Mouse (Mus musculus): ENCODE data around the gene Tatdn3. TPM values are rescaled to one million over a fixed set of nuclear protein-coding genes. Genes with fewer than 3 reads are reported as not detected.

Gene Tatdn3
- polyA plus RNA-seq, 1 experiment: 10.7 TPM

DNA sequence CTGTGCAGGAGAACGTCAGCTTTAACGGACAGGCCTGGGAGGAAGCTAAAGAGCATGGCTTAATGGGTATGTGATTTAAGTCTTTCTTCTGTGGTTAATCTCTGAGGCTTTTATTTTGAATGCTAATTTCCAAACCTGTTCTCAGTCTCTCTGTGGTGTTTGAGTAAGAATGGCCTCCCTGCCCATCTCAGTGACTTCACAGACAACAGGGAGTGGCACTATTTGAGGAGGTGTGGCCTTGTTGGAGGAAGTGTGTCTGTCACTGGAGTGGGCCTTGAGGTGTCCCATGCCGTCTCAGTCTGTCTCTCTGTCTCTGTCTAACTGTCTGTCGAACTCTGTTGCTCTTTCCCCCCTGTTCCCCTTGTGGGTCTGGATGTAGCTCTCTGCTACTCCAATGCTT, 2.5 kb upstream of the Tatdn3 start:
- Histone ChIP-seq H3K4me3 (no peak overlapping the region), H3K79me2 (ENCODE audit: control insufficient read depth, insufficient read depth) (peaks cover 30% of the 10 kb centered on the region), H3K36me3 (ENCODE audit: control insufficient read depth, insufficient read depth) (peaks cover 10% of the 10 kb centered on the region), H3K27me3 (ENCODE audit: control insufficient read depth, insufficient read depth, insufficient read length) (no peaks in the 10 kb centered on the region), H3ac (ENCODE audit: control insufficient read depth, insufficient read length) (no peak overlapping the region), H3K4me2 (ENCODE audit: low read depth) (no peak overlapping the region)
- no peak for TF ChIP-seq POLR2A (IDR thresholded peaks at IDR 0.05; ENCODE audit: insufficient read length, low read depth)
- TF ChIP-seq REST (IDR thresholded peaks at IDR 0.05; ENCODE audit: insufficient read depth, insufficient read length): no peak
- TF ChIP-seq USF1 (IDR thresholded peaks at IDR 0.05; ENCODE audit: low read depth): no peak
- TF ChIP-seq MAX (IDR thresholded peaks at IDR 0.05; ENCODE audit: low read depth): no peak
- no peak for TF ChIP-seq CEBPB (IDR thresholded peaks at IDR 0.05; ENCODE audit: insufficient read depth, poor library complexity, severe bottlenecking)
- no peak for TF ChIP-seq SRF (IDR thresholded peaks at IDR 0.05; ENCODE audit: control insufficient read depth, insufficient read length, low read depth)
- TF ChIP-seq MYOD1 (IDR thresholded peaks at IDR 0.05; ENCODE audit: control insufficient read depth in 1 of 3, insufficient read length in 2 of 3, low read depth in 2 of 3): no peak
- TF ChIP-seq E2F4 (IDR thresholded peaks at IDR 0.05; ENCODE audit: insufficient read depth): no peak
- no peak for TF ChIP-seq TCF12 (IDR thresholded peaks at IDR 0.05; ENCODE audit: insufficient read depth, poor library complexity, severe bottlenecking)

DNA sequence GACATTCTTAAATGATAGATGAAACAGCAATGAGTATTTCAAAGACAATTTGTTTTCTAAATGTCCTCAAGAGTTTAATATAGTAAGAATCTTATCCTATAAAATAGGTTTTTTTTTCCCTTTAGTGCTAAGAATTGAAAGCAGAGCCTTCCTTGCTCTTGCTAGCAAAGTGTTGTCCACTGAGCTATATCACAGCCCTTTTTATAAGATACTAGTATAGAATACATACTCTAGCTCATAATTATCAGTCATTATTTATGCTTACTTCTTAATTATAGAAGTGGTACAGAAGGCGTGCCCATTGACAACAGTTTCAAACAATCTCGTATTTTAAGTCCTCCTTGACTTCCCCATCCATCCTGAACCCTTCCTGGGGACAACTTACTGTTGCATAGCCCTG, 1.8 kb upstream of the Tatdn3 start:
- Histone ChIP-seq H3K4me3 (no peak overlapping the region), H3K36me3 (ENCODE audit: control insufficient read depth, insufficient read depth) (peaks cover 3% of the 10 kb centered on the region), H3K27me3 (ENCODE audit: control insufficient read depth, insufficient read depth, insufficient read length) (no peaks in the 10 kb centered on the region), H3ac (ENCODE audit: control insufficient read depth, insufficient read length) (no peak overlapping the region), H3K79me2 (ENCODE audit: control insufficient read depth, insufficient read depth) (peaks cover 28% of the 10 kb centered on the region), H3K4me2 (ENCODE audit: low read depth) (no peak overlapping the region)
- TF ChIP-seq MYOG (IDR thresholded peaks at IDR 0.05; ENCODE audit: control insufficient read depth in 1 of 3, insufficient read depth in 1 of 3, insufficient read length in 2 of 3, low read depth in 2 of 3) (no peak), POLR2AphosphoS2 (IDR thresholded peaks at IDR 0.05; ENCODE audit: insufficient read length, low read depth) (no peak), MAX (IDR thresholded peaks at IDR 0.05; ENCODE audit: low read depth) (no peak), SRF (IDR thresholded peaks at IDR 0.05; ENCODE audit: control insufficient read depth, insufficient read length, low read depth) (no peak), POLR2A (IDR thresholded peaks at IDR 0.05; ENCODE audit: insufficient read length, low read depth) (no peak), MYOD1 (IDR thresholded peaks at IDR 0.05; ENCODE audit: control insufficient read depth in 1 of 3, insufficient read length in 2 of 3, low read depth in 2 of 3) (no peak), E2F4 (IDR thresholded peaks at IDR 0.05; ENCODE audit: insufficient read depth) (no peak), USF1 (IDR thresholded peaks at IDR 0.05; ENCODE audit: low read depth) (no peak), TCF12 (IDR thresholded peaks at IDR 0.05; ENCODE audit: insufficient read depth, poor library complexity, severe bottlenecking) (no peak), CEBPB (IDR thresholded peaks at IDR 0.05; ENCODE audit: insufficient read depth, poor library complexity, severe bottlenecking) (no peak), REST (IDR thresholded peaks at IDR 0.05; ENCODE audit: insufficient read depth, insufficient read length) (no peak), TCF3 (IDR thresholded peaks at IDR 0.05; ENCODE audit: insufficient read length, low read depth) (no peak)

DNA sequence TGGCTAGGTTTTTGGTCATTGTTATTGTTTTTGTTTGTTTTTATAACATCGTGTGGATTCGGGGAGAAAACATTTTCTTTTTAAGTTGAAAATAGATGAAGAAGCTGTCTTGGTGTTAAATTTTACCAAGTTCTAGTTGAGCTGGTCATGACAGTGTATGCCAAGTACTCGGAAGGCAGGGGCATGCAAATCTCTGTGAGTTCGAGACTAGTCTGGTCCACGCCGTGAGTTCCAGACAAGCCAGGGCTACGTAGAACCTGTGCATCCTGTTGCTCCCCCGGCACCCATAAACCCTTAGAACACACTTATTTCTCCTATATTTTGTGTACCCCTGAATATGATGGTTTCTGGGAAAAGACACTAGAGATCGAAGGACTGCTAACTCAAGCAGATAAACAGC, 968 bp upstream of the Tatdn3 start:
- Histone ChIP-seq H3K4me2 (ENCODE audit: low read depth) (peak overlapping the region; percentile 69), H3ac (ENCODE audit: control insufficient read depth, insufficient read length) (peak overlapping the region; percentile 21), H3K27me3 (ENCODE audit: control insufficient read depth, insufficient read depth, insufficient read length) (no peaks in the 10 kb centered on the region), H3K4me3 (peak overlapping the region; percentile 75), H3K36me3 (ENCODE audit: control insufficient read depth, insufficient read depth) (no peaks in the 10 kb centered on the region), H3K79me2 (ENCODE audit: control insufficient read depth, insufficient read depth) (peaks cover 28% of the 10 kb centered on the region)
- TF ChIP-seq E2F4 (IDR thresholded peaks at IDR 0.05; ENCODE audit: insufficient read depth) (no peak), USF1 (IDR thresholded peaks at IDR 0.05; ENCODE audit: low read depth) (no peak), REST (IDR thresholded peaks at IDR 0.05; ENCODE audit: insufficient read depth, insufficient read length) (no peak), TCF12 (IDR thresholded peaks at IDR 0.05; ENCODE audit: insufficient read depth, poor library complexity, severe bottlenecking) (no peak), POLR2AphosphoS2 (IDR thresholded peaks at IDR 0.05; ENCODE audit: insufficient read length, low read depth) (no peak), MAX (IDR thresholded peaks at IDR 0.05; ENCODE audit: low read depth) (no peak), MYOD1 (IDR thresholded peaks at IDR 0.05; ENCODE audit: control insufficient read depth in 1 of 3, insufficient read length in 2 of 3, low read depth in 2 of 3) (no peak)

DNA sequence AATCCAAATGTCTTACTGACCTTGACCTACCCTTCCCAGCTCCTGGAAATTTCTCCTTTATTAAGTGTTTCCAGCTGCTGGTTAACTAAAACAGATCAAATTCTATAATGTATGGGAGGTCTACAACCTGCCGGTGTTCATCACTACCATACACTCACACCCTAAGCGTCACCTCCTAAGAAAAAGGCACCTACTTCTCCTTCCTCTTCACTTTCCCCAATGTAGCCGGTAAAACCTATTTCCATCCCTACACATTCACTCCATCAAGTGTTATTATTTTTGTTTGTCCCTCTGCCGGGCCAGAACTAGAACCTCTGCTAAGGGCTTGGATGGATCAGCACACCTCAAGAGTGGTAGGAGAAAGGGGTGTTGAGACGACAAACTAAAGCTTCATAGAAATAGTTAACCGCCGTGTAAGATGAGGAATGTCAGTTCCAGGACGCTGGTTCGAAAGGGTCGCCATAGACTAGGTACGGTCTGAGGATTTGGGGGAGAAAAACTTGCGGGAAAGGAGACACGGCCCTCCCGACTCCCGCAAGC, 421 bp downstream of the Tatdn3 start:
- TF ChIP-seq MYOG (IDR thresholded peaks at IDR 0.05; ENCODE audit: control insufficient read depth in 1 of 3, insufficient read depth in 1 of 3, insufficient read length in 2 of 3, low read depth in 2 of 3): no peak
- no peak for TF ChIP-seq POLR2A (IDR thresholded peaks at IDR 0.05; ENCODE audit: insufficient read length, low read depth)
- no peak for TF ChIP-seq POLR2AphosphoS2 (IDR thresholded peaks at IDR 0.05; ENCODE audit: insufficient read length, low read depth)
- no peak for TF ChIP-seq REST (IDR thresholded peaks at IDR 0.05; ENCODE audit: insufficient read depth, insufficient read length)
- no peak for TF ChIP-seq MYOD1 (IDR thresholded peaks at IDR 0.05; ENCODE audit: control insufficient read depth in 1 of 3, insufficient read length in 2 of 3, low read depth in 2 of 3)
- no peak for TF ChIP-seq SRF (IDR thresholded peaks at IDR 0.05; ENCODE audit: control insufficient read depth, insufficient read length, low read depth)
- TF ChIP-seq CEBPB (IDR thresholded peaks at IDR 0.05; ENCODE audit: insufficient read depth, poor library complexity, severe bottlenecking): no peak
- no peak for TF ChIP-seq USF1 (IDR thresholded peaks at IDR 0.05; ENCODE audit: low read depth)
- no peak for TF ChIP-seq E2F4 (IDR thresholded peaks at IDR 0.05; ENCODE audit: insufficient read depth)
- TF ChIP-seq TCF12 (IDR thresholded peaks at IDR 0.05; ENCODE audit: insufficient read depth, poor library complexity, severe bottlenecking): no peak
- TF ChIP-seq MAX (IDR thresholded peaks at IDR 0.05; ENCODE audit: low read depth): no peak
- H3K4me3 ChIP-seq: peak overlapping the region; percentile 75

GRCm38 (mm10) chr1:191057461-191057860, 5.3 kb downstream of the Tatdn3 start:
- Histone ChIP-seq H3K4me2 (ENCODE audit: low read depth) (no peak overlapping the region), H3K4me3 (no peak overlapping the region), H3K27me3 (ENCODE audit: control insufficient read depth, insufficient read depth, insufficient read length) (no peaks in the 10 kb centered on the region), H3K79me2 (ENCODE audit: control insufficient read depth, insufficient read depth) (no peaks in the 10 kb centered on the region), H3K36me3 (ENCODE audit: control insufficient read depth, insufficient read depth) (no peaks in the 10 kb centered on the region), H3ac (ENCODE audit: control insufficient read depth, insufficient read length) (no peak overlapping the region)
- TF ChIP-seq MAX (IDR thresholded peaks at IDR 0.05; ENCODE audit: low read depth) (no peak), POLR2A (IDR thresholded peaks at IDR 0.05; ENCODE audit: insufficient read length, low read depth) (no peak), MYOG (IDR thresholded peaks at IDR 0.05; ENCODE audit: control insufficient read depth in 1 of 3, insufficient read depth in 1 of 3, insufficient read length in 2 of 3, low read depth in 2 of 3) (no peak)

More for the DNA sequence above, 421 bp downstream of the Tatdn3 start:
- Histone ChIP-seq H3K79me2 (ENCODE audit: control insufficient read depth, insufficient read depth) (peaks cover 28% of the 10 kb centered on the region), H3K4me2 (ENCODE audit: low read depth) (peak overlapping the region; percentile 88), H3K27me3 (ENCODE audit: control insufficient read depth, insufficient read depth, insufficient read length) (no peaks in the 10 kb centered on the region), H3ac (ENCODE audit: control insufficient read depth, insufficient read length) (peak overlapping the region; percentile 21), H3K36me3 (ENCODE audit: control insufficient read depth, insufficient read depth) (no peaks in the 10 kb centered on the region)
